Mouse (Mus musculus): Measurements from ENCODE around the gene Nectin1.

GRCm38 (mm10) chr9:43838561-43838960 lies 94.8 kb downstream of the Nectin1 start:
- no peak for TF ChIP-seq CTCF (IDR thresholded peaks at IDR 0.05)
- no peak for TF ChIP-seq EP300 (IDR thresholded peaks at IDR 0.05)
